Mouse (Mus musculus) E14TG2a.4 (cell line): ENCODE measurements around the gene Gabbr2.

Experiments used
- H3K27me3 ChIP-seq: 2 replicates; pipeline ENCODE4 v1.6.1; 2014; ENCODE audit warnings: low read length, control low read depth; ENCODE audit not compliant: insufficient read depth
- H3K36me3 ChIP-seq: 2 replicates; pipeline ENCODE4 v1.6.1; 2014; ENCODE audit warnings: low read length, control low read depth; ENCODE audit not compliant: insufficient read depth
- H3K4me1 ChIP-seq: replicated peaks from 2 replicates; pipeline ENCODE4 v1.6.1; 2014; ENCODE audit warnings: low read depth, low read length, control low read depth
- H3K4me3 ChIP-seq: replicated peaks from 2 replicates; pipeline ENCODE4 v1.5.1; 2014; ENCODE audit warnings: mild to moderate bottlenecking, low read length
- H3K9me3 ChIP-seq: 2 replicates; pipeline ENCODE4 v1.6.1; 2014; ENCODE audit warnings: low read length, control low read depth
- CTCF ChIP-seq: conservative IDR thresholded peaks from 2 replicates; pipeline ENCODE4 v1.5.1; 2014; ENCODE audit warnings: low read length
- NANOG ChIP-seq: IDR thresholded peaks from 2 replicates; pipeline ENCODE4 v1.6.1; 2014; ENCODE audit warnings: borderline replicate concordance, low read length, mixed read lengths
- POU5F1 ChIP-seq: IDR thresholded peaks from 2 replicates; pipeline ENCODE4 v1.6.1; 2014; ENCODE audit warnings: low read length, borderline replicate concordance

Gabbr2 gene

DNA sequence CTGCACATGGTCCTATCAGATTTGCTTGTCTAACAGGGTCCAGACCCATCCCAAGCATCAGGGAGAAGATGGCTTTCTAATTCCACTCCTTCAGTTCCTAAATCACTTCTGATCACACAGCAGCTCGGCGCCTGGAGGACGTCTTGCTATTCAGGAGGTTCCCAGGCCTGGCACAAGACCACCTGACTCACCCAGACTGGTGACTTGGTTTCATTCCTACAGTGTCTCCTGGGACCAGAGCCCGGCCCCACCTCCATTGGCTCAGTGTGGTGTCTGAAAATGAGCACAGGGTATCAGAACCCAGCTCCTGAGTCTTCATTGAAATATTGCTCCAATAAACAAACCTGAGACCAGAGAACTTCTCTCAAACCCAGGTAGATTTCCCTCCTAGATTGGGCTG, 9.6 kb downstream of the Gabbr2 start:
- H3K36me3 ChIP-seq, result no peaks in the 10 kb centered on the region
- peaks cover 64% of the 10 kb centered on the region for H3K27me3 ChIP-seq
- H3K4me1 ChIP-seq, result no peaks in the 10 kb centered on the region
- TF ChIP-seq CTCF (no peak), POU5F1 (no peak), NANOG (no peak)
- H3K9me3 ChIP-seq, result peaks cover 3% of the 10 kb centered on the region; the same call in 1 of the 2 replicates
- no peak overlapping the region for H3K4me3 ChIP-seq

DNA sequence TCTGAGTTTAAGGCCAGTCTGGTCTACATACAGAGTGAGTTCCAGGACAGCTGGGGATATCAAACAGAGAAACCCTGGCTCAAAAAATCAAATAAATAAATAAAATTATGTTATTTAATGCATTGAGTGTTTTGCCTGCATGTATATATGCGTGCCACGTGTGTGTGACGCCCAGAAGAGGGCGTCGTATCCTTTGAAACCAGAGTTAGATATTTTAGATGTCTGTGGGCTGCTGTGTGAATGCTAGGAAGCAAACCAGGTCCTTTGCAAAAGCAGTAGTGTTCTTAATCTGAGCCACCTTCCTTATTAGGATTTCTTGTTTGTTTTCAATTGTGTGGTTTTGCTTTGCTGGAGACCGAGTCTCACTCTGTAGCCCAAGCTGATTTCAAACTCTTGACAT, 13.3 kb downstream of the Gabbr2 start:
- no peak overlapping the region for H3K4me3 ChIP-seq
- H3K36me3 ChIP-seq, result no peaks in the 10 kb centered on the region
- peaks cover 4% of the 10 kb centered on the region; the same call in 1 of the 2 replicates for H3K4me1 ChIP-seq
- H3K27me3 ChIP-seq, result peaks cover 37% of the 10 kb centered on the region
- peaks cover 3% of the 10 kb centered on the region; the same call in 1 of the 2 replicates for H3K9me3 ChIP-seq
- TF ChIP-seq POU5F1 (no peak), NANOG (no peak), CTCF (no peak)

DNA sequence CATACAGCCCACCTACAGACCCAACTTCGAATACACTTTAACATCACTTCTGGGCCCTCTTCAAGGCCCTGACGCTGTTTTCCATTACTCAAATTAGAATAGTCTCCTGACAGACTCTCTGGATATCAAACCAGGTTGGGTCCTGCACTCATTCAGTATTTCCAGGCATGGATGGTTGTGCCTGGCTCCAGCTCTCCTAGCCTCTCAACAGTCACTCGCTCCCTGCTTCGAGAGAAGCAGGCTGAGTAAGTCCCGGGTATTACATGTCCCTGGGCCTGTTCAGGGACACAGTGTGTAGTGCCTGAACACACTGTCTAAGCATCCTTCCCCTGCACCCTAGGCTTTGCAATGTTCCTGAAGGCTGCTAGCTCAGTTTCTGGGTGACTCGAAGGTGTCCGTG, 14.5 kb downstream of the Gabbr2 start:
- TF ChIP-seq CTCF (no peak), NANOG (no peak)
- H3K4me1 ChIP-seq, result peaks cover 4% of the 10 kb centered on the region; the same call in 1 of the 2 replicates
- H3K9me3 ChIP-seq, result no peaks in the 10 kb centered on the region
- no peak overlapping the region for H3K4me3 ChIP-seq
- H3K36me3 ChIP-seq, result no peaks in the 10 kb centered on the region
- peaks cover 24% of the 10 kb centered on the region for H3K27me3 ChIP-seq

DNA sequence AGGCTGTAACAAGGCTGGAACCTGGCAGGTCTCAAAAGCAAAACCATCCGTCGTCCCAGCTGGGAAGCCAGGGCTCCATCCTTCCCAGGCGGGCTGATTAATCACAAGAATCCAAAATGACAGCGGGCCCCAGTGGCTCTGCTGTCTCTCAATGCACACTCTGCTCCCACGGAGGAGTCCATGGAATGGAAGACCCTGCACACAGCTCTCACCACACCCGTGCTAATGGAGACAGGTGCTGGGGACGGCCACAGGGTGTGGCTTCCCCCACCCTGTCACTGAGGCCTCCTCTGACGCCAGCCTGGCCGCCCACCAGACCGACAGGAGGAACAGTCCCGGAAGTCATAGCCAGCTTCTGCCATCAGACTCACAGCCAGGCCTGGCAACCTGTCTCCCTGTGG, 15.0 kb downstream of the Gabbr2 start:
- Histone ChIP-seq H3K4me1 (peaks cover 4% of the 10 kb centered on the region; the same call in 1 of the 2 replicates), H3K36me3 (no peaks in the 10 kb centered on the region), H3K4me3 (no peak overlapping the region), H3K9me3 (no peaks in the 10 kb centered on the region), H3K27me3 (peaks cover 21% of the 10 kb centered on the region)
- TF ChIP-seq CTCF (no peak), NANOG (no peak), POU5F1 (no peak)

DNA sequence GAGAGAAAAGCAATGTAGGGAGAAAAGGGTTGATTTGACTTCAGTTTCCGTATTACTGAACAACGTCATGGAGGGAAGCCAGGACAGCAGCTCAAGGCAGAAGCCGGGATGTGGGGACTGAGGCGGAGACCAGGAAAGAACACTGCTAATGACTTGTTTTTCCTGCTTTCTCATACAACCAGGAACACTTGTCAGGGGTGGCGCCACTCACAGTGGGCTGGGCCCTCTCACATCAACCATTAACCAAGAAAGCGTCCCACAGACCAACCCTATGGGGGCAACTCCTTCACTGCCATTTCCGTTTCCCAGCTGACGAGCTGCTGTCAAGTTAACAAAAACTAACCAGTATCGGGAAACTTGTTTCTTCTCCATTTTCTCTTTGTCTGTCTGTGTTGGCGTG, 18.4 kb downstream of the Gabbr2 start:
- H3K9me3 ChIP-seq, result no peaks in the 10 kb centered on the region
- H3K36me3 ChIP-seq, result no peaks in the 10 kb centered on the region
- peaks cover 4% of the 10 kb centered on the region; the same call in 1 of the 2 replicates for H3K4me1 ChIP-seq
- H3K27me3 ChIP-seq, result peaks cover 5% of the 10 kb centered on the region; the same call in 1 of the 2 replicates
- TF ChIP-seq CTCF, result no peak
- no peak for TF ChIP-seq POU5F1
- H3K4me3 ChIP-seq, result no peak overlapping the region

DNA sequence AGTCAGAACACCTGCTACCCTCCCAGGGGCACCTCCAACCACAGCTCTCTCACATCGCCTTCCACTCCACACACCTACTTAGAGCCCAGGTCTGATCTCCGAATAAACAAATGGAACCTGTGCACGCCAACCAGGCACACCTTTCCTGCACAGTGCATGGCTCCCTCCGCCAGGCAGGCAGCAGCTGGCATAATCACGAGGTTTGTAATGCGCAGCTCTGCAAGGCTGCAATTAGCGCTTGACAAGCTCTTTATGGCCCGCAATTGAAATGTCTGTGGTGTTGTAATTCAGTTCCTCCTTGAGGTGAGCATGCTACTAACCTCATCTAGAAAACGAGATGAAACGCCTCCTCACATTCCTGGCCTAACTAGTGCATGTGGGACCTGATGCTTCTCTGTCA, 23.7 kb downstream of the Gabbr2 start:
- TF ChIP-seq CTCF, result no peak
- no peak for TF ChIP-seq NANOG
- no peak for TF ChIP-seq POU5F1
- H3K36me3 ChIP-seq, result no peaks in the 10 kb centered on the region
- no peak overlapping the region for H3K4me3 ChIP-seq
- H3K9me3 ChIP-seq, result peaks cover 25% of the 10 kb centered on the region
- H3K27me3 ChIP-seq, result no peaks in the 10 kb centered on the region
- no peaks in the 10 kb centered on the region for H3K4me1 ChIP-seq

DNA sequence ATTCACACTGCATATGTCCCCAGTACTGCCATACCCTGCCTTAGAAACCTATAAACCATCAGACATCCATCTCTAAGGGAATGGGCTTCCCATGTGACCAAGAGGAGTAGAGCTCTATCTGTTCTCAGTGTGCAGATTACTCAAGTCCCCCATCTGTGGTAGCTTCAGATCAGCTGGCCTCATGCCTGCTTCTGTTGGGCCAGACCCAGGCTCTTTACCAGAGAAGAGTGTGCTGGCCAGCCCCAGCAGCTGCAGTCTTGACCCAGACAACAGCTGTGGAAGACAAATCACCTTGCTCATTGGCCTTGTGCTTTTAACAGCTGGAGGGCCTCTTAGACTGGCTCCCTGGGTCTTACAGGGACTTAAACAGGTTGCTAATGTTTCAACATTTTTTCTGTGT, 25.1 kb downstream of the Gabbr2 start:
- H3K27me3 ChIP-seq, result no peaks in the 10 kb centered on the region
- no peaks in the 10 kb centered on the region for H3K4me1 ChIP-seq
- peaks cover 25% of the 10 kb centered on the region for H3K9me3 ChIP-seq
- H3K4me3 ChIP-seq, result no peak overlapping the region
- TF ChIP-seq CTCF (no peak), NANOG (no peak), POU5F1 (no peak)
- H3K36me3 ChIP-seq, result no peaks in the 10 kb centered on the region

DNA sequence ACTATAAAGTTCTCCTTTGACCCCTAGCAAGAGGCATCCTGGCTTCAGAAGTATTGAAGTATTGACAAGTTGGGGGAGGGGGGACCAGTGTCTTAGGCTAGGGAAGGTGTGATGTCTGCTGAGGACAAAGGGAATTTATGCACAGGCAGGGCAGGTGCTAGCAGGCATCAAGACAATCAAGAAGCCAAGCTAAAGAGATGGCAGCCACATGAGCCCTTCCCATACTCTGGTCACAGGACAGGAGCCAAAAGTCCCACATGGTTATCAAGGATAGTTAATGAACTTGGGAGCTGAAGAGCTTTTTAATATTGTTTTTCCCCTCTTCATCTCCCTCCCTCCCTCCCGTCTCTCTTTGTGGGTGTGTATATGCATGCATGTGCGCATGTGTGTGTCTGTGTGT, 30.3 kb downstream of the Gabbr2 start:
- Histone ChIP-seq H3K36me3 (no peaks in the 10 kb centered on the region), H3K27me3 (no peaks in the 10 kb centered on the region), H3K9me3 (peaks cover 18% of the 10 kb centered on the region), H3K4me1 (no peaks in the 10 kb centered on the region), H3K4me3 (no peak overlapping the region)
- TF ChIP-seq NANOG (no peak), CTCF (no peak), POU5F1 (no peak)

DNA sequence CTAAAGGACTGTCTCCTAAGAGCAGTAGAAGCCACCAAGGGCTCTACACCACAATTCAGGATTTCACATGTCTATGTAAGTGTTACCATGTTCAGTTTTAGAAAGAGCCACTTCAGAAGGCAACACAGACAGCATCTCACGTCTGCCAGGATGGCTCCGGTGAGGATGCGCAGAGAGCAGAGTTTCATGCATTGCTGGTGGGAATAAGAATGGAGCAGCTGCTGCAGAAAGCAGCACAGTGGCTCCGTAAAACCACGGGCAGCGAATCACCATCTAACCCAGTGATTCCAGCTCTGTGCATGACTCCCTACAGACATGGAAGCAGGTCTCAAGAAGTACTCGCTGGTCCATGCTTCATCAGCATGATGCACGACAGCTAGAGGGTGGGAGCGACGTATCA, 31.5 kb downstream of the Gabbr2 start:
- Histone ChIP-seq H3K9me3 (peaks cover 10% of the 10 kb centered on the region), H3K4me1 (no peaks in the 10 kb centered on the region), H3K4me3 (no peak overlapping the region), H3K27me3 (no peaks in the 10 kb centered on the region), H3K36me3 (no peaks in the 10 kb centered on the region)
- TF ChIP-seq NANOG (no peak), POU5F1 (no peak), CTCF (no peak)
